Mouse (Mus musculus): Measurements from ENCODE around the gene Eif2d. TPM values are rescaled to one million over a fixed set of nuclear protein-coding genes. Genes with fewer than 3 reads are reported as not detected.

Eif2d gene
- polyA plus RNA-seq, 2 experiments: 19.0 to 30.1 TPM

DNA sequence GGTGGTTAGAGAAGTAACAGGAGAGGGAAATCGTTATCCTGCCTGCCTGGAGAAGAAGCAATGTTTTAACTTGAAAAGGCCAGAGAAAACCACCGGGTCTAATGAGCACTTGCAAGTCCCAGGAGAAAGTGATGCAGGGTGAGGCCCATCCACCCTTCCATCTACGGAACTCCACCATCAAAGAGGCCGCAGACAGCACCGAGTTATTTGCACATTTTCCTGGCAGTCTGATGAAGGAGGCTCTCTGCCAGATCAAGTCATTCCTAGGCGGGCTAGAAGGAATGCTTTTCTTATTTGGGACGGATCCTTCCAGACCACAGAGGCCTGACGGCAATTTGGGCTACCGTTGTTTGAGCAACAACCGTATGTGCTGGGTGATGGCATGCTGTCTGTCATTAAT, 47.6 kb downstream of the Eif2d start:
- Histone ChIP-seq H3K4me2 (ENCODE audit: low read depth) (no peak overlapping the region), H3K4me3 (ENCODE audit: insufficient read depth in 1 of 2, low read depth in 2 of 2, low read length in 2 of 2) (no peak overlapping the region), H3K27ac (no peak overlapping the region), H3K36me3 (replicated peaks; ENCODE audit: control insufficient read depth, insufficient read depth, low read depth) (no peaks in the 10 kb centered on the region), H3K27me3 (ENCODE audit: control insufficient read depth, insufficient read depth, low read length) (no peaks in the 10 kb centered on the region), H3K9me3 (ENCODE audit: control insufficient read depth, low read length) (no peaks in the 10 kb centered on the region), H3K4me1 (replicated peaks; ENCODE audit: control insufficient read depth in 2 of 2, insufficient read depth in 2 of 2, low read length in 1 of 2) (no peaks in the 10 kb centered on the region; a peak in 1 of 4 replicates), H3K9ac (replicated peaks) (no peak overlapping the region)
- ATAC-seq (ENCODE audit: insufficient read depth) (no peak), DNase-seq (ENCODE audit: low read depth in 3 of 3, low spot score in 3 of 3) (no peak)
- WGBS (ENCODE audit: insufficient replicate concordance): 63% methylated on average over 10 of the region's 10 CpGs
- TF ChIP-seq EP300 (IDR thresholded peaks at IDR 0.05; ENCODE audit: low read depth) (no peak), CTCF (IDR thresholded peaks at IDR 0.05; ENCODE audit: low read depth) (no peak)

DNA sequence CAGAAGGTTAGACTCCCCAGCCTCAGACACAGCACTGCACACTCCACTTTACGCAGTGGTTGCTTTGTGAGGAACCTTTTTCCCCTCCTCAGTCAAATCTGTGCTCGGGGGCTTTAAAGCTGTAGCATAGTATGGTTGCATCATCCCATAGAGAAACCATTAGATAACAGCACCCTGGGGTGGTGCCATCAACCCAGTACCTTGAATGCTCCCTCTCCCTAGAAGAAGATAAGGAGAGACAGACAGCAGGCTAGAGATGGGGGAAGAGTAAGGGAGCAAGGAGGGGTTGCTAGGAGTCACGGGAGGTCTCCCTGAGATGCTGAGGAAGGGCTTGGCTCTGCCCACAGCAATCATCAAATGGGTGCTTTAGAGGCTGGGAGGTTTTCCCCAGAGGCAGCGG, 48.4 kb downstream of the Eif2d start:
- TF ChIP-seq CTCF (IDR thresholded peaks at IDR 0.05; ENCODE audit: low read depth): no peak
- TF ChIP-seq EP300 (IDR thresholded peaks at IDR 0.05; ENCODE audit: low read depth): no peak
- WGBS (ENCODE audit: insufficient replicate concordance): 61% methylated on average over 4 of the region's 4 CpGs
- ATAC-seq (ENCODE audit: insufficient read depth): no peak
- no peak for DNase-seq (ENCODE audit: low read depth in 3 of 3, low spot score in 3 of 3)
- no peaks in the 10 kb centered on the region; a peak in 1 of 4 replicates for H3K4me1 ChIP-seq (replicated peaks; ENCODE audit: control insufficient read depth in 2 of 2, insufficient read depth in 2 of 2, low read length in 1 of 2)
- H3K4me2 ChIP-seq (ENCODE audit: low read depth): no peak overlapping the region
- H3K36me3 ChIP-seq (replicated peaks; ENCODE audit: control insufficient read depth, insufficient read depth, low read depth): no peaks in the 10 kb centered on the region
- H3K27me3 ChIP-seq (ENCODE audit: control insufficient read depth, insufficient read depth, low read length): no peaks in the 10 kb centered on the region
- H3K4me3 ChIP-seq (ENCODE audit: insufficient read depth in 1 of 2, low read depth in 2 of 2, low read length in 2 of 2): no peak overlapping the region
- H3K9ac ChIP-seq (replicated peaks): no peak overlapping the region
- H3K27ac ChIP-seq: no peak overlapping the region
- no peaks in the 10 kb centered on the region for H3K9me3 ChIP-seq (ENCODE audit: control insufficient read depth, low read length)

DNA sequence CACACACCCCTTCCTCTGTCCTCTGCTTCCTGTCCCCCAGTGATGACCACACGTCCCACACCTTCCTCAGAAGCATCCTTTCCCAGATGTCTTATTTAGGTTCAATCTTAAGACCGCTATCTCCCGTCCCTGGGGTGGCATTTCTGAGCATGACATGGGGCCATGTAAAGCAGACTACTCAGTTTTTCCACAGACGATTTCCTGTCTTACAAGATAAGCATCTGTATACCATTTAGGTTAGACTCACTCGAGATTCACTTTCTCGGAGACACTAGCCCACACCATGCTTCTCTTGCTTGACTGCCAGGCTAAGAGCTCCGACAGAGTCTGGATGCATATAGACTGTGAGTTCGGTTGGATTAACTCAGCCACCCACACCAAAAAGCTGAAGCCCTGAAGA, 51.5 kb downstream of the Eif2d start:
- DNase-seq (ENCODE audit: low read depth in 3 of 3, low spot score in 3 of 3) (no peak), ATAC-seq (ENCODE audit: insufficient read depth) (no peak)
- H3K27ac ChIP-seq: no peak overlapping the region
- TF ChIP-seq EP300 (IDR thresholded peaks at IDR 0.05; ENCODE audit: low read depth) (no peak), CTCF (IDR thresholded peaks at IDR 0.05; ENCODE audit: low read depth) (no peak)
- H3K9ac ChIP-seq (replicated peaks): no peak overlapping the region
- H3K4me1 ChIP-seq (replicated peaks; ENCODE audit: control insufficient read depth in 2 of 2, insufficient read depth in 2 of 2, low read length in 1 of 2): no peaks in the 10 kb centered on the region; a peak in 1 of 4 replicates
- no peaks in the 10 kb centered on the region for H3K9me3 ChIP-seq (ENCODE audit: control insufficient read depth, low read length)
- 30% methylated on average over 8 of the region's 8 CpGs for WGBS (ENCODE audit: insufficient replicate concordance)
- no peak overlapping the region for H3K4me2 ChIP-seq (ENCODE audit: low read depth)
- H3K4me3 ChIP-seq (ENCODE audit: insufficient read depth in 1 of 2, low read depth in 2 of 2, low read length in 2 of 2): no peak overlapping the region
- H3K27me3 ChIP-seq (ENCODE audit: control insufficient read depth, insufficient read depth, low read length): no peaks in the 10 kb centered on the region
- no peaks in the 10 kb centered on the region for H3K36me3 ChIP-seq (replicated peaks; ENCODE audit: control insufficient read depth, insufficient read depth, low read depth)

DNA sequence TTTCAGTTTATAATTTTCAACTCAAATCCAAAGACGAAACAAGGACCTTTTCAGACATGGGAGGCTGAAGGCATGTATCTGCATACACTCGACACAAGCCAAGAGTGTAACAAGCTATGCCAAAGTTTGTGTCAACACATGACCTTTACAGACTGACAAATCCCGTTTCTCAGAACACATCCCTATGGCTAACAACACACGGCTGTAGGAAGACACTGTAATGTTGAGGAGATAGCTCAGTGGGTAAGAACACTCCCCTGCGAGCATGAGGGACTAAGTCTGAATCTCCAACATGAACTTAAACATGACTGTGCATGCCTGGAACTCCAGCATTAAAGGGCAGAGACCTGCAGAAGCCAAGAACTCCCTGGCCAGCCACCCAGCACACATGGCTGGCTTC, 53.4 kb downstream of the Eif2d start:
- DNase-seq (ENCODE audit: low read depth in 3 of 3, low spot score in 3 of 3): no peak

DNA sequence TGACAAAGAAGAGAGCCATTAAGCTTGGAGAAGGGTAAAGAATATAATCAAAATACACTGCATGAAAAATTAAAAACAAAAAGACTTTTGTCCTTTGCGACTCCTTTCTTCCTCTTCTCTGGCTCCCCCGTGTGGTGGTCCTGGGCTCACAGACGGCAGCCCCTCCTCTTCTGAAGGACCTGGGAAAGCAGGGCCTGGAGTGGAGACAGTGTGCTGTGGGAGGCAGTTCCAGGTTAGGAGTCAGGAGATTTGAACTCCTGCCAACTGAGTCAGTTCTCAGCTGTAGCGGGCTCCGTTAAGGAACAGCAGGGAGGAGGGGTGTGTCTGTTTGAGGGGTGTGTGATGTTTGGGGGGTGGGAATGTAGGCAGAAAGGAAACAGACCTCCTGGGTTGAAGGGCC, 54.5 kb downstream of the Eif2d start:
- no peak for ATAC-seq (ENCODE audit: insufficient read depth)
- Histone ChIP-seq H3K4me3 (ENCODE audit: insufficient read depth in 1 of 2, low read depth in 2 of 2, low read length in 2 of 2) (no peak overlapping the region), H3K36me3 (replicated peaks; ENCODE audit: control insufficient read depth, insufficient read depth, low read depth) (no peaks in the 10 kb centered on the region), H3K27me3 (ENCODE audit: control insufficient read depth, insufficient read depth, low read length) (no peaks in the 10 kb centered on the region), H3K9me3 (ENCODE audit: control insufficient read depth, low read length) (no peaks in the 10 kb centered on the region), H3K4me1 (replicated peaks; ENCODE audit: control insufficient read depth in 2 of 2, insufficient read depth in 2 of 2, low read length in 1 of 2) (no peaks in the 10 kb centered on the region), H3K27ac (no peak overlapping the region), H3K4me2 (ENCODE audit: low read depth) (no peak overlapping the region), H3K9ac (replicated peaks) (no peak overlapping the region)
- WGBS (ENCODE audit: insufficient replicate concordance): 7% methylated on average over 5 of the region's 5 CpGs
- no peak for TF ChIP-seq EP300 (IDR thresholded peaks at IDR 0.05; ENCODE audit: low read depth)
- peak; percentile 69 for TF ChIP-seq CTCF (IDR thresholded peaks at IDR 0.05; ENCODE audit: low read depth)
- no peak for DNase-seq (ENCODE audit: low read depth in 3 of 3, low spot score in 3 of 3)

More for the DNA sequence above, 53.4 kb downstream of the Eif2d start:
- H3K27me3 ChIP-seq (ENCODE audit: control insufficient read depth, insufficient read depth, low read length): no peaks in the 10 kb centered on the region
- H3K9ac ChIP-seq (replicated peaks): no peak overlapping the region
- WGBS (ENCODE audit: insufficient replicate concordance): 57% methylated on average over 5 of the region's 5 CpGs
- no peaks in the 10 kb centered on the region for H3K36me3 ChIP-seq (replicated peaks; ENCODE audit: control insufficient read depth, insufficient read depth, low read depth)
- no peak overlapping the region for H3K27ac ChIP-seq
- H3K4me1 ChIP-seq (replicated peaks; ENCODE audit: control insufficient read depth in 2 of 2, insufficient read depth in 2 of 2, low read length in 1 of 2): no peaks in the 10 kb centered on the region
- no peaks in the 10 kb centered on the region for H3K9me3 ChIP-seq (ENCODE audit: control insufficient read depth, low read length)
- H3K4me3 ChIP-seq (ENCODE audit: insufficient read depth in 1 of 2, low read depth in 2 of 2, low read length in 2 of 2): no peak overlapping the region
- TF ChIP-seq EP300 (IDR thresholded peaks at IDR 0.05; ENCODE audit: low read depth) (no peak), CTCF (IDR thresholded peaks at IDR 0.05; ENCODE audit: low read depth) (no peak)
- ATAC-seq (ENCODE audit: insufficient read depth): no peak
- no peak overlapping the region for H3K4me2 ChIP-seq (ENCODE audit: low read depth)

All from liver, embryonic 14.5 days (tissue).